Mouse (Mus musculus) heart, postnatal 0 days (tissue): ENCODE results near the gene Caap1.

Experiments
- CTCF ChIP-seq: IDR thresholded peaks from 2 replicates; pipeline ENCODE4 v1.5.1; 2016; ENCODE audit warnings: antibody characterized with exemption, control low read depth, low read depth
- EP300 ChIP-seq: IDR thresholded peaks from 2 replicates; pipeline ENCODE4 v1.6.1; 2016; ENCODE audit warnings: antibody characterized with exemption, low read depth

GRCm38 (mm10) chr4:94556265-94557054 lies at the start of gene Caap1, which contains the start of gene Gm10306:
- no peak for TF ChIP-seq CTCF
- 0 out of 2 replicates have a peak, but pooled peaks have one; percentile 34 for TF ChIP-seq EP300
